Mouse (Mus musculus): ENCODE measurements around the gene Mnt. TPM values are rescaled to one million over a fixed set of nuclear protein-coding genes. Genes with fewer than 3 reads are reported as not detected.
A peak's percentile ranks its signal among the peaks of the same experiment; 100 is the strongest.

The Mnt gene
- polyA plus RNA-seq, 1 experiment from 2014 or later: 6.4 TPM

DNA sequence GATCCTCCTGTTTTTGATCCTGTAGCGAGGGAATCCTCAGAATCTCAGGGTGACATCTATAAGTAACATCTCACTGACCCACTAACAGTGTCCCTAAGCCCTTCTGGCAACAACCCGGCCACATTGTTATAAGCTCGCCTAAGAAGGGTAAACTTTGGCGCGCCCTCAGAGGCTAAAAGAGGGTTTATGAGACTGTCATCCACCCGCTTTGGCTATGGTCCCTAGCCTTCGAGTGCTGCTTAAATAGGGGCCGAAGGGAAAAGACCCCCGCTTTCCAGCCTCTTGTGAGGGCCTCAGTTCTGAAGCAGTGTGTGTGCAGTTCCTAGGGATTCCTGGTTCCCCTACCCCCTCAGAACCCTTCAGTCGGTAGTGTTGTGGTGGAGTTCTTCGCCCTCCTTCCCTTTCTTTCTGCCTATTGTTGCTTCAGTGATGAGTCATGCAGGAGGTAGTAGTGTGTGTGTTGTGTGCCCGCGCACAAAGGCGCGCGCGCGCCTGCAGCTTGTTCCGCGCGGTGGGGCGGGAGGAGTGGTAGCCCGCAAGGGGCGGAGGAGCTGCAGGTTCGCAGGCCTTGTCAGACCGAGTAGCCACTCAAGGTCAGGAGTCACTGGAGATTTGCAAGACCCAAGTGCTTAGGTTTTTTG lies 1.9 kb downstream of the Mnt start:
- WGBS: under 1% methylated on average over 26 of the region's 26 CpGs
- Histone ChIP-seq H3K4me3 (peak overlapping the region; percentile 83), H3K27ac (peak overlapping the region; percentile 90), H3K9me3 (no peaks in the 10 kb centered on the region), H3K4me2 (replicated peaks) (peak overlapping the region; percentile 82), H3K4me1 (peaks cover 49% of the 10 kb centered on the region), H3K27me3 (0 out of 2 replicates have a peak, but pooled peaks cover 3% of the 10 kb centered on the region), H3K36me3 (0 out of 2 replicates have a peak, but pooled peaks cover 5% of the 10 kb centered on the region), H3K9ac (peak overlapping the region; percentile 60)
- no peak for ATAC-seq (ENCODE audit: insufficient number of reproducible peaks, insufficient read depth, low FRiP score, low TSS enrichment)

GRCm38 (mm10) chr11:74833536-74834358 lies 3.0 kb downstream of the Mnt start:
- H3K9me3 ChIP-seq: no peaks in the 10 kb centered on the region
- no peaks in the 10 kb centered on the region for H3K27me3 ChIP-seq
- no peak overlapping the region for H3K9ac ChIP-seq
- H3K27ac ChIP-seq: peak overlapping the region; percentile 47; the same call in 1 of the 2 replicates
- peaks cover 50% of the 10 kb centered on the region for H3K4me1 ChIP-seq
- H3K4me2 ChIP-seq (replicated peaks): peak overlapping the region; percentile 82
- H3K36me3 ChIP-seq: 0 out of 2 replicates have a peak, but pooled peaks cover 5% of the 10 kb centered on the region
- H3K4me3 ChIP-seq: no peak overlapping the region
- 88% methylated on average over 8 of the region's 8 CpGs for WGBS
- ATAC-seq (ENCODE audit: insufficient number of reproducible peaks, insufficient read depth, low FRiP score, low TSS enrichment): no peak

DNA sequence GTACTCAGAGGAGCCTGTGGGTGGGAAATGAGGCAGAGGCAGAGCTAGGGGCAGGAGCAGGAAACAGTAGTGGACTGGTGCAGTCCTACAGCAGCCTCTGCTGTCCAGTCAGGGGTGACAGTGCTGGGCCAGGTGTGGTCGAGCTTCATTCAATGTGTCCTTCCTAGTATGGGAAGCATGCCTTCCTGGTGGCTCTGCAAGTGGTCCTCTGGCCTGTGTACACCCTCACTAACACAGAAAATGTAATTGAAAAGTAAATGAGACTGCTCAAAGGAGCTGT lies 3.6 kb downstream of the Mnt start:
- H3K4me2 ChIP-seq (replicated peaks): no peak overlapping the region
- peaks cover 52% of the 10 kb centered on the region for H3K4me1 ChIP-seq
- no peak for ATAC-seq (ENCODE audit: insufficient number of reproducible peaks, insufficient read depth, low FRiP score, low TSS enrichment)
- 0 out of 2 replicates have a peak, but pooled peaks cover 5% of the 10 kb centered on the region for H3K36me3 ChIP-seq
- no peaks in the 10 kb centered on the region for H3K27me3 ChIP-seq
- no peak overlapping the region for H3K4me3 ChIP-seq
- H3K9ac ChIP-seq: no peak overlapping the region
- H3K9me3 ChIP-seq: no peaks in the 10 kb centered on the region
- 69% methylated on average over 1 of the region's 1 CpGs for WGBS
- H3K27ac ChIP-seq: peak overlapping the region; percentile 47; the same call in 1 of the 2 replicates

- Histone ChIP-seq H3K4me1 (peaks cover 52% of the 10 kb centered on the region), H3K9me3 (no peaks in the 10 kb centered on the region), H3K27ac (0 out of 2 replicates have a peak overlapping the region, but pooled peaks have one; percentile 47), H3K4me3 (no peak overlapping the region), H3K27me3 (no peaks in the 10 kb centered on the region), H3K36me3 (0 out of 2 replicates have a peak, but pooled peaks cover 5% of the 10 kb centered on the region), H3K9ac (no peak overlapping the region), H3K4me2 (replicated peaks) (no peak overlapping the region)
- 50% methylated on average over 5 of the region's 5 CpGs for WGBS
- no peak for ATAC-seq (ENCODE audit: insufficient number of reproducible peaks, insufficient read depth, low FRiP score, low TSS enrichment)
Observed at GRCm38 (mm10) chr11:74834650-74835277, 4.0 kb downstream of the Mnt start.

- H3K9ac ChIP-seq: no peak overlapping the region
- no peak overlapping the region for H3K4me3 ChIP-seq
- WGBS: 85% methylated on average over 6 of the region's 6 CpGs
- H3K36me3 ChIP-seq: 0 out of 2 replicates have a peak, but pooled peaks cover 9% of the 10 kb centered on the region
- H3K27me3 ChIP-seq: no peaks in the 10 kb centered on the region
- H3K4me2 ChIP-seq (replicated peaks): no peak overlapping the region
- no peak overlapping the region for H3K27ac ChIP-seq
- peaks cover 52% of the 10 kb centered on the region for H3K4me1 ChIP-seq
- H3K9me3 ChIP-seq: no peaks in the 10 kb centered on the region
- ATAC-seq (ENCODE audit: insufficient number of reproducible peaks, insufficient read depth, low FRiP score, low TSS enrichment): no peak
Observed at GRCm38 (mm10) chr11:74835593-74836224, 5.0 kb downstream of the Mnt start.

DNA sequence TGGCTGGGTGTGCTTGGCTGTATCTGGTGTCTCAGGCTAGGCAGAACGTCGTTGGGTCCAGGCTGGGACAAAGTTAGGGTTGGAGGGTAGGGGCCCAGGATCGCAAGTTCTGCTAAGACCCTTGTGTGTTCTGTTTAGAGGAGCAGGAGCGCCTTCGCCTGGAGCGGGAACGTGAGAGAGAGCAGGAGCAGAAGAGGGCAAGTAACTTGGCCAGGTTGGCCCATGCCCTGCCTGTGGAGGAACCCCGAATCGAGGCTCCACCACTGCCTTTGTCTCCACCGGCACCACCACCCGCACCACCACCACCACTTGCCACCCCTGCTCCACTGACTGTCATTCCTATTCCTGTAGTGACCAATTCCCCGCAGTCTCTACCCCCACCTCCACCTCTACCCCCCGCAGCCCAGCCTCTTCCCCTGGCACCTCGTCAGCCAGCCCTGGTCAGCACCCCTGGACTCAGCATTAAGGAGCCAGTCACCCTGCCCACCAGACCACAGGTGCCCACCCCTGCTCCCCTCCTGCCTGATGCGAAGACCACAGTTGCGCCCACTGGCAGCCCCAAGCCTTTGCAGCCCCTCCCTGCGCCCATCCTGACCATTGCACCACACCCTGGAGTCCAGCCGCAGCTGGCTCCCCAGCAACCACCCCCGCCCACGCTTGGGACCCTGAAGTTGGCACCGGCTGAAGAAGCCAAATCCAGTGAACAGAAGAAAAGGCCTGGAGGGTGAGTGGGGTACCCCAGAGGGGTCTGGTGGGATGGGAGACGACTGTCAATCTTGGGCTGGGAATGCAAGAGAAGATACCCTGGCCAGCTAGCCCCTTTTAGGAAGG lies 5.7 kb downstream of the Mnt start:
- no peak overlapping the region for H3K9ac ChIP-seq
- no peak overlapping the region for H3K4me2 ChIP-seq (replicated peaks)
- peaks cover 52% of the 10 kb centered on the region for H3K4me1 ChIP-seq
- H3K4me3 ChIP-seq: no peak overlapping the region
- H3K27me3 ChIP-seq: no peaks in the 10 kb centered on the region
- no peaks in the 10 kb centered on the region for H3K9me3 ChIP-seq
- WGBS: 88% methylated on average over 22 of the region's 22 CpGs
- no peak overlapping the region for H3K27ac ChIP-seq
- no peak for ATAC-seq (ENCODE audit: insufficient number of reproducible peaks, insufficient read depth, low FRiP score, low TSS enrichment)
- 0 out of 2 replicates have a peak, but pooled peaks cover 9% of the 10 kb centered on the region for H3K36me3 ChIP-seq

DNA sequence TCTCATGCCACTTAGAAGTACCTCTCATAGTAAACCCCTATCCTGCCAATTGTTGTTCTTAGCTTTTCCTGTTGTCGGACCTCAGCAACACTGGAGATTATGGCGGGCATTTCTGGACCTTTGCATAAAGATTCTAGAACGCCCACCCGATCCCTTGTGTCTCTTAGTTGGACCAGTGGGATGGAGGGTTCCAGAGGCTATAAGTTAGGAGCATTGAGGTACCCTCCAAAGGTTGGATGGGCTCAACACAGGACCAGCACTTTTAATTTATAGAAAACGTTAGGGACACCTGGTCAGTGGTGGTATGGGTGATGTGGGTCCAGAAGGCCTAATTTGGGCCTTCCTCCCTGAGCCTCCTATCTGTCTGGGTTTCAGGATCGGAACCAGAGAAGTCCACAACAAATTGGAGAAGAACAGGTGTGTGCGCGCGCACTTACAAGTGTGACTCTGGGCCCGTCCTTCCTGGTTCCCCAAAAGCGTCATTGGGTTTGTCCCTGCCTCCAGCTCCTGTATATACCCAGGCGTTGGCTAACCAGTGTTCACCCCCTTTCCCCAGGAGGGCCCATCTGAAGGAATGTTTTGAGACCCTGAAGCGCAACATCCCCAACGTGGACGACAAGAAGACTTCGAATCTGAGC lies 6.5 kb downstream of the Mnt start:
- ATAC-seq (ENCODE audit: insufficient number of reproducible peaks, insufficient read depth, low FRiP score, low TSS enrichment): no peak
- Histone ChIP-seq H3K27ac (peak overlapping the region; percentile 90), H3K27me3 (no peaks in the 10 kb centered on the region), H3K4me1 (peaks cover 52% of the 10 kb centered on the region), H3K9me3 (no peaks in the 10 kb centered on the region), H3K36me3 (peaks cover 15% of the 10 kb centered on the region), H3K9ac (peak overlapping the region; percentile 52), H3K4me3 (peak overlapping the region; percentile 54), H3K4me2 (replicated peaks) (peak overlapping the region; percentile 69)
- WGBS: 47% methylated on average over 16 of the region's 16 CpGs

DNA sequence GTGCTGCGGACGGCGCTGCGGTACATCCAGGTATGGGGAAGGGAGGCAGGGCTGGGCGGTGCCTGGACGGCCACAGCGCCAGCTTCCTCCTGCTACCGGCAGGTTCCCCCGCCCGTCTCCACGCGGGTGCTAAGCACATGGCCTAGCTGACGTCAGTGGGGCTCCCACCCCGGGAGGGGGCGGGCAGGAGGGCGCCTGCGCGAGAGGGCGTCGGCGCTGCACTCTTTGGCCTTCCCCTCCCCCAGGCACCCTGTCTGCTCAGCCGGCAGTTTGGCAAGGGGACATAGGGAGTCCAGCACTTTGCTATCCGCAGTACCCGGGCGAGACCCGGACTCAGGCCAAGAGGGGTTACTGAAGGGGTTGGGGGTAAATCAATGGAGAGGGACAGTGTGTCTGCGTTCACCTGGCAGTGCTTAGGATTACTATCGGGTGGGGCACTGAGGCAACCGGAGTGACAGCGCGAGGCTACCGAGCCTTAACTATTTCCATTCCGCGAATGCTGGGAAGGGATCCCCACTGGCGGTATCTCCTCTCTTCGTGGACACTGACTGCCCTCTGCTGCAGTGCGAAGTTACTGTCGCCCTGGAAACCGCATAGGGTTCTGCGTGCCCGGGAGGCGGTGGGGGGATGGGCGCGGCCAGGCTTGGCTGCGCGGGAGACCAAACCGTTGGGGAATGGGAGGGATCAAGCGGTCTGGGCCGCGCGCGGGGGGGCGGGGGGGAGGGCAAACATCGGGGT lies 7.1 kb downstream of the Mnt start:
- peak overlapping the region; percentile 54 for H3K4me3 ChIP-seq
- peak overlapping the region; percentile 90 for H3K27ac ChIP-seq
- peaks cover 22% of the 10 kb centered on the region for H3K36me3 ChIP-seq
- H3K9ac ChIP-seq: peak overlapping the region; percentile 52
- no peaks in the 10 kb centered on the region for H3K27me3 ChIP-seq
- H3K9me3 ChIP-seq: no peaks in the 10 kb centered on the region
- peaks cover 49% of the 10 kb centered on the region for H3K4me1 ChIP-seq
- ATAC-seq (ENCODE audit: insufficient number of reproducible peaks, insufficient read depth, low FRiP score, low TSS enrichment): peak; percentile 59
- peak overlapping the region; percentile 69 for H3K4me2 ChIP-seq (replicated peaks)
- WGBS: under 1% methylated on average over 54 of the region's 54 CpGs

DNA sequence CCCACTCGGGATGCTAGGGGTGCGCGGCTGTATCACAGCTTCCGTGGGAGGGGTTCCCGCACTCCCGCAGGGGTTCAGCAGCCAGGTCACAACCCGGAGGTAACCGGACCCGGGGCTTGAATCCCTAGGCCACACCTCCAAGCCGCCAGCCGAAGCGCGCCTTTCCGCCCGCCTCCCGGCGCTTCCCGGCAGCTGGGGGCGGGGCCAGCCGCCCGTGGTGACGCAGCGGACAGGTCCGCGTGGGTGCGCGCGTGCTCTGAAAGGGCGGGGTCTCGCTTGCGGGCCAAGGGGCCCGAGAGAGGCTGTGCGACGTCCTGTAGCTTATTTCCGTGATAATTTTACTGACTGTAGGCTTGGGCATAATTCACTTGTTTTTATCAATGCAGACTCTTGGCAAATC lies 7.7 kb downstream of the Mnt start:
- Histone ChIP-seq H3K27ac (peak overlapping the region; percentile 90), H3K4me2 (replicated peaks) (peak overlapping the region; percentile 69), H3K9ac (peak overlapping the region; percentile 52), H3K4me3 (peak overlapping the region; percentile 54), H3K27me3 (no peaks in the 10 kb centered on the region), H3K4me1 (peaks cover 47% of the 10 kb centered on the region), H3K36me3 (peaks cover 28% of the 10 kb centered on the region), H3K9me3 (no peaks in the 10 kb centered on the region)
- ATAC-seq (ENCODE audit: insufficient number of reproducible peaks, insufficient read depth, low FRiP score, low TSS enrichment): peak; percentile 49
- WGBS: under 1% methylated on average over 35 of the region's 35 CpGs

- H3K4me2 ChIP-seq (replicated peaks): peak overlapping the region; percentile 69
- 46% methylated on average over 6 of the region's 6 CpGs for WGBS
- H3K27ac ChIP-seq: peak overlapping the region; percentile 38; the same call in 1 of the 2 replicates
- H3K4me3 ChIP-seq: no peak overlapping the region; the same call in 1 of the 2 replicates
- H3K27me3 ChIP-seq: no peaks in the 10 kb centered on the region
- no peak for ATAC-seq (ENCODE audit: insufficient number of reproducible peaks, insufficient read depth, low FRiP score, low TSS enrichment)
- peaks cover 42% of the 10 kb centered on the region for H3K4me1 ChIP-seq
- no peak overlapping the region for H3K9ac ChIP-seq
- peaks cover 33% of the 10 kb centered on the region for H3K36me3 ChIP-seq
- no peaks in the 10 kb centered on the region for H3K9me3 ChIP-seq
Observed at GRCm38 (mm10) chr11:74838971-74839370, 8.3 kb downstream of the Mnt start.
